Mouse (Mus musculus) heart, adult 18-20 months (tissue): Measurements from ENCODE around the gene Dnaja3. TPM values are rescaled to one million over a fixed set of nuclear protein-coding genes. Genes with fewer than 3 reads are reported as not detected.

Source experiments
- DNase-seq, 2 experiments: peaks; one replicate each; pipeline ENCODE4 v3.0.0; 2021 to 2022; ENCODE audit warnings: mixed read lengths in 1 of 2
- total RNA-seq, 2 experiments: library from RNA; stranded (reverse); gene quantifications; 2 replicates each; pipeline ENCODE4 v1.2.3; 2021

The Dnaja3 gene
- total RNA-seq, 2 experiments from 2014 or later: 152 to 155 TPM

DNA sequence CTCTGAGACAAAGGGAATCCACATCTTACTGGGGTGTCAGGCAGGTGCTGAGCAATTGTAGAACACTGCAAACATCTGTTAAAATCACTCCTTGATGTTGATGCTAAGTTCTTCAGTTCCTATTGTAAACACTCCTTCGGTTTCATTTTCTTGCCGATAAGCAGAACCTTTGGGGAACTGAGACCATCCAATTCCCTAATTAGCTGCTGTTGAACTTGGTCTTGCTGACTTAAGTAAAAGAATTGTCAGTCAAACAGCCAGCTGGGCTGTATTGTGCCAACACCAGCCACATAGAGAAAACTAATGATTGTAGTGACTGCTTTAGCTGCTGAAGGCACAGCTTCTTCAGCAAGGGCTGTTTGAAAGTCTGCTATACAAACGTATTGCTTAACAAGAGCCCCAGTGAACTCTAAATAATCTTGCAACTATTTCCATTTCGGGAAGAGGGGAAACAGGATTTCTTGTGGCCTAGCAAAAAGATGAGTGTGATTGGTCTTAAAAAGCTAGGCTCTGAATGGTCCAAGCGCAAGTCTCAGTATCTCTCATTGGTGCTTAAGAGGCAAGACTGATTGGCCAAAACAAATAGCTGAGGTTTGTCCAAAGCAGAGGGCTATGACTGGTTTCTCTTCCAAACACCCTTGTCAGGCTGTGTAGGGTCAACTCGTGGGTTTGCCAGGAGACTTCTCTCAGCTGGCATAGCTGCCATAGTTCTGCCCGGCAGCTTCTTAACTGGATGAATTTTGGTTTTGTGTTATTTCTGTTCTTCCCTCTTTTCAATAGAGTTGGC is 82.5 kb downstream of the Dnaja3 start:
- DNase-seq: peak; percentile 27 to 47

DNA sequence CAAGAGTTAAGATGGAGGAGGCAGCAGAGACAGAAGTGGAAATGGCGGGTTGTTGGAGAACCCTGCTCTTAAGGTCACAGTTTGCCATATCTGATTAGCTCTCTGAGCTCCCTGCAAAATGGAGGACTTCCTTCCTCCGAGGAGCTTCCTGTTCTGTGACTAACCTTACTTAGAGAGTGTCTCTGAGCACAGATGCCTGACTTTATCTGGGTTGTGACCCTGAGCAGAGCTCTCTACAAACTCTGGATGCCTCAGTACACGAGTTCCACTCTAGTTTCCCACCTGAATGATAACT is 83.1 kb downstream of the Dnaja3 start:
- peak in 1 of 2 experiments; percentile 28 for DNase-seq

DNA sequence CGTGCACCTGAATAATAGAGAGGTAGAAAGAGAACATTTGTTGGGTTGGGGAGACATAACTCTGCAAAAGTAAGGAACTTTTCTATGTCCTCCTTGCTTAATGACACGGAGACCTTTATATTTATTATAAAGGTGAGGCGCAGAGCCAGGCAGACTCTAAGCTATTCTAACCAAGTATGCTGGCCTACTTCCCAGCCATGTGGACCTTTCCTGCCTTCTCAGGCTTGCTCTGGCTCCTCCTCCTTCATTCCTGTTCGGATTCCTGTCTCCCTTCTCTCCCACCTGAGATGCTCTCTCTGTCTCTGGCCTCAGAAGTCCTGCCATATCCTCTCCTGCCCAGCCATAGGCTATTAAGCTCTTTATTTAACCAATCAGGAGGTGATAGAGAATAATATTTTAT is 85.5 kb downstream of the Dnaja3 start:
- DNase-seq: peak in 1 of 2 experiments; percentile 22

DNA sequence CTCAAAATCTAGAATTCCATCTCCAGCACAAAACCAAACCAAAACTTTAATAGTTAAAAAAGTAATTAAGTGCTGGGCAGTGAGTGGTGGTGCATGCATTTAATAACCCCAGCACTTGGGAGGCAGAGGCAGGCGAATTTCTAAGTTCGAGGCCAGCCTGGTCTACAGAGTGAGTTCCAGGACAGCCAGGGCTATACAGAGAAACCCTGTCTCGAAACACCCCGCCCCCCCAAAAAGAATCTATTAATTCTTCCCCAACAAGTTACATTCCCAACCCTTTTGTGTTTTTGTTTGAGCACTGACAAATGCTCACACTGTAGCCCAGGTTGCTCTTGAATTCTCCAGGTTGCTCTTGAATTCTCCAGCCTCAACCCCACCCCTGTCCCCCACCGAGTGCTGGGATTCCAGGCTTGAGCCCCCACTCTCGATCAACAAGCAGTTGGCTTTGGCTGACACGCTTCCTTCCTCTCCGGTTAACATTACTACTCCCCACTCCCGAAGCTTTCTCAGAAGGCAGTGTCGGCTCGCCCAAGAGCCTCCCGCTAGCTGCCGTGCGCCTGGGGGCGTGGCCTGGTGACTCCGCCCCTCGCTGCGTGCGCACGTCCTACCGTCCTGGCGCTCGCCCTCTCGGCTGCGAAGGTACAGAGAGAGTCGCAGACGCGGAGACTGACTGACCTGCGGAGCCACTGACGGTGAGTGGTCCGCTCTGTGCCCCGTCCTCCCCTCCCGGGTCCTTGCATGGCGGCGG is 86.2 kb downstream of the Dnaja3 start, which contains the start of gene Hmox2:
Hmox2 (plus strand) TSS at position 582 of the 748 bp plus-strand sequence.
- DNase-seq: peak; percentile 97

DNA sequence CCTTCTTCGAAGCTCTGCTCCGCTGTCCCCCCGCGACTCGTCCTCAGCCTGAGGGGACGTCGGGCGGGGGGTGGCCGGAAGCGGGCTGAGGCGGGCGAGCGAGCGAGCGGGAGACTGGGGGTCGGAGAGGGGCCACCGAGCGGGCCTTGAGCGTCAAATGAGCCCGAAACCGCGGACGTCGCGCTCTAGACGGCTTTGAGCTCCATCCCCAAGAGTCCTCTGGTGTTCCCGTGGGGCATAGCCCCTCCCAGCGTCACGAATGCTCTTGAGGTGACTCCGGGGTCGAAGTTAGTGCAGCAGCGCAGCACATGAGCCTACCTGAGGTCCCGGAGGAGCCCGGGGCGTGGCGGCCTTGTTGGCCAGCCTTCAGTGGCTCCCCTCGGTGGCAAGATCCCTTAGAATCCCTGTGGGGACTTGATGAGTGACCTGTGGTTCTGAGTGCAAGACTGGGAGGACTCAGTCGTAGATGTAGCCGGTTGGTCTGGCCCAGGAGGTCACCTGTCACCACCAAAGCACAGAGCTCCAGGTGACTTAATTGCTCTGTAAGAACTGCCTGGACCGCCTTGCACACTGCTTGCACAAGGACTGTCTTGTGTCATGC is 86.8 kb downstream of the Dnaja3 start:
- DNase-seq: no peak

DNA sequence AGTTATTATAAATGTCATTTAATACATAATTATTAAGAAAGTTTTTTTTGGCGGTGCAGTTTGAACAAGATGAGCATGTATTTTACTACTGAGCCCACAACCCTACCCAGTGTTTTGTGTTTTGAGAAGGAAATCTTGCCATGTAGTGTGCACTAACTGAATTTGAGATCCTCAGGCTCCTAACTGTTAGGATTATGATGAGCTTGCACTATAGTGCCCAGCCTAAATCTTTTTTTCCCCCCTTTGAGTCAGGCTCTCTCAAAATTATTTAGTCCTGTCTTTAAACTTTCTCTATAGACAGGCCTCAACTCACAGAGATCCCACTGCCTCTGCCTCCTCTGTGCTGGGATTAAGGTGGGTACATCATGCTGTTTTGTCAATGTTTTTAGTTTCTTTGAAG is 87.7 kb downstream of the Dnaja3 start:
- no peak for DNase-seq

DNA sequence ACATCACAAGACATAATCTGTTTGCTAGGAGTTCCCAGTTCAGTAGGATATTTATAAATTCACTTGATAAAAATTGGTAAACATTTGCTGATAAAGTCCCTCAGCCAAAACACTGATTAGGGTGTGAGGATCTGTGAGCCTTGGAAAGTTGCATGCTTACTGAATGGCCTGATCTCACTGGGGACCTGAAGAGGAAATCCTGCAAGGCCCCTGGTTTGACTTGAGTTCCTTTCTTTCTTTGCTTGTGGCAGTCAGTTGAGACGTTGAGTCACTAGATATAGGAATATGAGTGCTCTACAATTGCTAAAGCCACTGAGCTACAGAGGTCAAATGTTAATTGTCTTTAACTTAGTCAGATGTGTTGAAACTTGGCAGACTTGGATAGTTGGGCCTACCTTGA is 88.2 kb downstream of the Dnaja3 start:
- peak; percentile 33 to 51 for DNase-seq

DNA sequence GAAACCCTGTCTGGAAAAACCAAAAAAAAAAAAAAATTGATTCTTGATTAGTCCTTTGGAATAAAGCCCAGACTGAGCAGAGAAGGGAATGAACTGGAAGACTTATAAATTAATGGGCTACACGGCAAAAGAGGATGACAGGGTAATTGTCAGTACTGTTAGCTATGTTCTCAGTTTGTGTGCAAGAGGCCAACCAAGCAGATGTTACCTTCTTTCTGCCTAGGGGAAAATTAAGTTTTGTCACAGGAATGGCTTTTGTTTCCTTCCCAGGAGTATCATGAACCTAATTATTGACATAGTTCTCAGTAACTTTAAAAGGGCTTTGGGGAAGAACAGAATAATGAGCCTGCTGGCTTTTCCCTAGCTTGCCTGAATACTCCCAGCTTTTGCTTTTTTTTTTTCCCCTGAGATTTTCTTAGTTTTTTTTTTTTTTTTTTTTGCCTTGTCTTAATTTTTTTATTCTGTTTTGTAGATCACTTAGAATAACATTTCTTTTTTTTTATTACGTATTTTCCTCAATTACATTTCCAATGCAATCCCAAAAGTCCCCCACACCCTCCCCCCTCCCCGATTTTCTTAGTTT is 91.1 kb downstream of the Dnaja3 start:
- DNase-seq: no peak

DNA sequence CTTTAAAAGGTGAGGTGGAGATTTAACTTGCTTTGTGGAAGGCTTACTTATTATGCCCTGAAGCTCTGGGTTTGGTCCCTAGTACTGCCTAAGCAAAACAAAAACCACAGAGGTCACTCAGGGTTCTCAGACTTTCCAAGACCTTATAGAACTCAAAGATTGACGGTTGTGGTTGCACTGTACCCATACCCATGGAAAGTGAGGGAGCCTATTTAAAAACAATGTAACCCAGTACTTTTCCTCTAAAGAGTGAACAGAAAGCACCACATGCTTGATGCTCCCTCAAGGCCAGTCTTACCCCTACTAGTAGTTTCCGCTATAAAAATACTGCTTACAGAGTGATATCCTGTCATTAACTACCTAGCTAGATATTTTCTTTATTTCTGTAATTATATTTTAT is 96.5 kb downstream of the Dnaja3 start:
- no peak for DNase-seq

DNA sequence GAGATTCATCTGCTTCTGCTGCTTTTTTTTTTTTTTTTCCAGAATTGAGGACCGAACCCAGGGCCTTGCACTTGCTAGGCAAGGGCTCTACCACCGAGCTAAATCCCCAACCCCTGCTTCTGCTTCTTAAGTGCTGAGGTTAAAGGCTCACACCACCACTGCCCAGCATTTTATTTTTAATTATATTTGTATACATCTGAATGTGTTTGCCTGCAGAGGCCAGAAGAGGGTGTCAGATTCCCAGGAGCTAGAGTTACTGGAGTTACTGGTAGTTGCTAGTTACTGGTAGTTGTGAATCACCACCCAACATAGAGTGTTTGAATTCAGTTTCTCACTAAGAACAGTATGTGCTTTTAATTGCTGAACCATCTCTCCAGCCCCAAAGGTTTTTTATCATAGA is 100.2 kb downstream of the Dnaja3 start:
- DNase-seq: no peak

DNA sequence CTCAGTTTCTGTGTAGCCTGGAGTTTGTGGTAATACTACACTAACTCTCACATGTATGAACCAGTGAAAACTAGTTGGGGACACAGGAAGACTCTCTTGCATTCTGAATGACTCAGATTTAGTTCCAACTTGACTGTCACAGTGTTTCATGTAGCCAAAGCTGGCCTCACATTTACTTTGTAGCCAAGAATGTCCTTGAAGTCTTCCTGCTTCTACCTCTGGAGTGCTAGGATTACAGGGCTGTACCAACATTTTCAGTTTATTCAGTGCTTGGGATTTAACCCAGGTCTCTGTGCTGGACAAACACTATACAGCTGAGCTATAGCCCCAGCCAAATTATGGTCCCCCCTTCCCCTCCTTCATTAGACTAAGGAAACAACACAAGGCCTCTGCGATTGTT is 102.4 kb downstream of the Dnaja3 start:
- DNase-seq: no peak

DNA sequence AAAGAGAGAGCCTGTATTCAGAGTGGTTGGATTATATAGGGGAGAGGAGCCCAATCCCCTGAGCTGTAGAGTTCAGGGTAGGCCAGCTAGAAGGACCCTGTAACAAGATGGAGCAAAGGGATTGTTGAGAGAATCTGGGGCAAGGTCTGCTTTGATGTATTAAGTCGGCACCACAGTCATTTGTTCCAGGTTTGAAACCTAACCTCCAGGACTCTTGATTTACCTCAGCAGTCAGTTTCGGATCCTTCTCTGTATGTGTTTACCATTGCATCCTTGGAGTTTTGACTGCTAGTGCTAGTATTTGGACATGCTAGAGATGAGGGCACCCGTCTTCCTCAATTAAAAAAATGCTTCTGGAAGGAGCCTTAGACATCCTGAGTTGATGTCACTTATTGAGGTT is 112.4 kb downstream of the Dnaja3 start:
- no peak for DNase-seq

DNA sequence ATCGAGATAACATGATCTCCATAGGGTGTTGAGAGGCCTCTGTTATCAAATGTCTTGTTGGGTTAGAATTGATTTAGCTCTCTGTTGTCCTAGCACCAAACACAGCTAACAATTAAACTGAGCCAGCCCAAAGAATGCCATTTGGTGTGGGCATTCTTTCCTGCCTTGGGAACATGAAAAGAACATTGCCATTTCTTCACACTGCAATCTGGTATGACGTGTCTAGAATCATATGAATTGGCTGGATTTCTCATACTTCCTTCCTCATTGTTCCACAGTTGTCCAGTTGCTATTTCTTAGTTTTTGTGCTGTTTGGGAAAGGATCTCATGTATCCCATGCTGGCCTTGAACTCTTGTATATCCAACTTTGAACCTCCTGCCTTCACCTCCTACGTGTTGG is 114.3 kb downstream of the Dnaja3 start:
- peak in 1 of 2 experiments; percentile 9 for DNase-seq

DNA sequence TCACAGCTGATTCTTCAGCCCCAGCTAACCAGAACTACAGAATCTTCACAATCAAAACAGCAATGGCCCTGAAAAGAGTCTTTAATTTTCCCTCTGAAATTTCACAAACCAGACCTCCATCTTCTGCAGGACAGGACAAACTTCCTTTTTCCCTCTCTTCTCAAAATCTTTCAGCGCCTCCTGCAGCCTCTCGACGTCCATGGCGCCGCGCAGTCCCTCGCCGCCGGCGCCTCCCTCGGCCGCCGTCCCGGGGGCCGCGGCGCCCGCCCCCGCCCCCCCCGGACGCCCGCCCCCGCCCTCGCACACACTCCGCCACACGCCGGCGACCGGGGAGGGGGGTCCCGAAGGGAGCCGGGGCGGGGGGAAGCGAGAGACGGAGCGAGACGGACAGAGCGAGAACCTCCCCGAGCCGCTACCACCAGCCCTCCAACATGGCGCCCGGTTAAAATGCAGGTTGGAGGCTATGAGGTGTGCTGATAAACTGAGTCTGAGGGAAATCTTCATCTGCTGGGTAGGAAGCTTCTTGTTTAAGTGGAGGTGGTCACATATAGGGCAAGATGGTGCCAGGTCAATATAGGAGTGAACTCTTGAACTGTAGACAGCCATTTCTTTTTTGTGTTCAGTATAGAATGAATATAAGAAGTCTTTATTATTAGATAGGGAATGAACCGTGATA is 117.0 kb downstream of the Dnaja3 start:
- DNase-seq: peak; percentile 17 to 30

Other genes with a start within 250 kb of the Dnaja3 start
- gene Adcy9, start 219.5 kb upstream of the Dnaja3 start, total RNA-seq: 10 to 100 TPM; 21.8 to 22.3 TPM
- gene Srl, start 98.2 kb upstream of the Dnaja3 start, total RNA-seq: 100 to 1,000 TPM; 782 to 831 TPM
- 1 to 10 TPM; 2.1 to 2.6 TPM for gene Tfap4, start 80.1 kb upstream of the Dnaja3 start, total RNA-seq
- gene Glis2, start 45.3 kb upstream of the Dnaja3 start, total RNA-seq: 1 to 10 TPM; 6.2 to 8.5 TPM
- 100 to 1,000 TPM; 154 TPM for gene Pam16, start 15.0 kb upstream of the Dnaja3 start, total RNA-seq
- 1 to 10 TPM; 7.7 to 9.7 TPM for gene Vasn, start within 50 bp of the Dnaja3 start, total RNA-seq
- 10 to 100 TPM; 12.7 to 14.2 TPM for gene Coro7, start 39.8 kb downstream of the Dnaja3 start, total RNA-seq
- gene Nmral1, start 79.4 kb downstream of the Dnaja3 start, total RNA-seq: 1 to 10 TPM; 2.0 to 3.0 TPM
- gene Hmox2, start 86.4 kb downstream of the Dnaja3 start, total RNA-seq: 10 to 100 TPM; 76.9 to 95.9 TPM
- gene Cdip1, start 150.3 kb downstream of the Dnaja3 start, total RNA-seq: 10 to 100 TPM; 60.1 to 68.1 TPM
- gene 4930562C15Rik, start 195.4 kb downstream of the Dnaja3 start, total RNA-seq: under 1 TPM in 1 of 2 experiments, not detected in 1; 0.51 TPM
- 10 to 100 TPM; 14.3 to 19.7 TPM for gene Ubald1, start 240.3 kb downstream of the Dnaja3 start, total RNA-seq
- 100 to 1,000 TPM; 165 to 167 TPM for gene Mgrn1, start 246.3 kb downstream of the Dnaja3 start, total RNA-seq